Mouse (Mus musculus) urinary bladder, postnatal 14 days (tissue): ENCODE data around the gene Sgsm3.

Experiments
- DNase-seq: peaks from one replicate; pipeline ENCODE4 v3.0.0; 2021; ENCODE audit warnings: low spot score

Sgsm3 gene

DNA sequence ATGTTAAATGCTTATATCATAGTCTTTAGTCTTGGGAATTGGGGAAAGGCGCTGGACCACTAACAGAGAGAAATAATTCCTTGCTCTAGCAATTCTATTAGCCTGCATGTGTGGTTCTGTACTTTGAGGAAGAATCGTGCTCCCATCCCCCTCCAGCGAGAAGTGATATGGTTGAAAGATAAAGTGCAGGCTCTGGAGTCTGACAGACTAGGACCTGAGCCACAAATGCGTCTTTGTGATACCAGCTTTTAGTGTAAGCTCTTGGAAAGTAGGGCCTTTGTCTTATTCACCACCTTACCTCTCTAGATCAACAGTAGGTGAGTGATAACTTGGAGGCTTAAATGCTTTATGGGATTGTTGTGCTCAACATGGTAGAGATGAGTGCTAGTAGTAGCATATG is 3.6 kb downstream of the Sgsm3 start:
- no peak for DNase-seq

DNA sequence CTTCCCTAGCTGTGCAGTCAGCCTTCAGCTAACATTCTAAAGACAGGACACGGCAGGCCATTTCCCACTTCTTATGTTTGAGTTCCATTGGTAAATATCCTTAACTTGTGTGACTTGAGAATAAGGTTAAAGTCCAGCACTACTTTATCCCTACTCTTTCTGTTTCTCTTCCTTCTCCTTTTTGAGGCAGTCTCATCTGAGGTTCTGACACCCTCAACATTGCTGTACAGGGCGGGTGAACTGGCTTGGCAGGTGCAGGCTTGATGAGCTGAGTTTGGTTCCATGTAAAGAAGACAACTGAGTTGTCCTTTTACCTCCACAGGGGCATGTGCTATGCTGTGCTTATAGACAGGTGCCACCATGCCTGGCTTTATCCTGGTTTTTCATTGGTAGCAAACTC is 5.7 kb downstream of the Sgsm3 start:
- no peak for DNase-seq

DNA sequence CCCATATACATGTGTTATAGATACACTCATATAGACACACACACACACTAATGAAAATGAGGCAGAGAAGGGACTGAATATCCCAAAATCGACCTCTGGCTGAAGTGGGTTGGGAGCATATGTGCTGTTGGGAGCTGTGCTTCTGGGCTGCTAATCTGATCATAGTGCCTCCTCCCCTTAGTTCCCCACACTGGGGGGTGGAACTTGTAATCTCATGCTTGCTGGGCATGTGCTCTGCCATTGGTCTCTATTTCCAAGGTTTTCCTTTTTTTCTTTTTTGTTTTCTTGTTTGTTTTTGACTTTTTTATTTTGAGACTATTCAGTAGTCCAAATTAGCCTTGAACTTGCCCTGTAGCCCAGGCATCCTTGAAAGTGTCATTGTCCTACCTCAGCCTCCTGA is 10.8 kb downstream of the Sgsm3 start:
- no peak for DNase-seq

DNA sequence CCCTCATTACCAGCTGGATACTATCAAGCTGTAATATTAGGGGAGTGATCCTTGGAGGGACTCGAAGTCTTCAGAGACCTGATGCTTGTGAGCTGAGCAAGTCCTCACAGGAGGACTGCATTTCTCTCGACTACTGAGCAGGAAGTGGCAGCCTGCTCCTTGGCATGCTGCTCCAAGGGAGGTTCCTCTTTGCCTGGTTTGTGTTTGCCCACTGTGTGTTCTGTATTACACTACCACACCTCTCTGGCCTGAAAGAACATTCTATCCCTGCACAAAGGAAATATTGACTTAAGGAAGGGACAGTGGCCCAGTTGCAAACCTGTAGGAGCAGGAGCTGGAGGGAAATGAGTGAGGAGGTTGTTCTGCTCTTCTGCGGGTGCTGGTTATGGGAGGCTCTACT is 12.1 kb downstream of the Sgsm3 start:
- DNase-seq = peak; percentile 69

DNA sequence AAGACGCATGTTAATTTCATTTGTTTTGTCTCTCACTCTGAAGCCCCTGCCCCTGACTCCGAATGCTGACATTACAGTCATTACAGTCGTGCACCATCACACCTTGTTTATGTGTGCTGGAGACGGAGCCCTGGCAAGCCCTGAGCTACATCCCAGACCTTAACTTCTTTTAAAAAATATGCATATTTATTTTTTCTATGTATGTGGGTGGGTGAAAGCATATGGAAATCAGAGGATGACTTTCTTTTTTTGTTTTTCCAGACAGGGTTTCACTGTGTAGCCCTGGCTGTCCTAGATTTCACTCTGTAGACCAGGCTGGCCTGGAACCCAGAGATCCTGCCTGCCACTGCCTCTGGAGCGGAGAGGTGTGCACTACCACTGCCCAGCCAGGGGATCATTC is 17.4 kb downstream of the Sgsm3 start:
- no peak for DNase-seq

- no peak for DNase-seq
These were observed 18.7 kb downstream of the Sgsm3 start for GRCm38 (mm10) chr15:80996090-80996835.

- no peak for DNase-seq
These were observed 19.5 kb downstream of the Sgsm3 start for GRCm38 (mm10) chr15:80997077-80997476.

DNA sequence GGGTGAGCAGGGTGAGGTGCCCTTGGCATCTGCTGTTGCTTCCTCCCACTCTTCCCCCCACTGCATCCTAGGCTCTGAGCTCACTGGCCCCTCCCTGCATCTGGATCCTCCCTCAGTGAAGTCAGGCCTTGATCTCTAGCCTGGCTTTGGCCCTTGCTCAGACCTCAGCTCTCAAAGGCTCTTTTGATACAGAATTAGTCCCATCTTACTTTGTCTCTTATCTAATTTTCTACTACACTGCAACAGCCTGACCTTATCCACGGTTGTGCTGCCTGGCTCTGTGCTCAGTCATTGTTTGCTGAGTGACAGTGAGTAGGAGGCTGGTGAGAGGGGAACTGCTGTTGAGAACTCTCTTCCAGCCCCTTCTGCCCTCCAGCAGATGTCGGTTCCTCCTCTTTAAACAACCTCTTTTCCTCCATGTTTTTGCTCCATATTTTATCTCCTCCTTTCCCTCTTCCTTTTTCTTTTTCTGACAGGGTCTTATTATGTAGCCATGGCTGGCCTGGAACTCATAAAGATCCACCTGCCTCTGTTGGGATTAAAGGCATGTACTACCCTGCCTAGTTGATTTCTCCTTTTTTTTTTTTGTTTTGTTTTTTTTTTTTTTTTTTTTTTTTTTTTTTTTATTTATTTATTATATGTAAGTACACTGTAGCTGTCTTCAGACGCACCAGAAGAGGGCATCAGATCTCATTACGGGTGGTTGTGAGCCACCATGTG is 23.0 kb downstream of the Sgsm3 start:
- DNase-seq = no peak

GRCm38 (mm10) chr15:81006127-81006735 is 28.7 kb downstream of the Sgsm3 start:
- DNase-seq = no peak

DNA sequence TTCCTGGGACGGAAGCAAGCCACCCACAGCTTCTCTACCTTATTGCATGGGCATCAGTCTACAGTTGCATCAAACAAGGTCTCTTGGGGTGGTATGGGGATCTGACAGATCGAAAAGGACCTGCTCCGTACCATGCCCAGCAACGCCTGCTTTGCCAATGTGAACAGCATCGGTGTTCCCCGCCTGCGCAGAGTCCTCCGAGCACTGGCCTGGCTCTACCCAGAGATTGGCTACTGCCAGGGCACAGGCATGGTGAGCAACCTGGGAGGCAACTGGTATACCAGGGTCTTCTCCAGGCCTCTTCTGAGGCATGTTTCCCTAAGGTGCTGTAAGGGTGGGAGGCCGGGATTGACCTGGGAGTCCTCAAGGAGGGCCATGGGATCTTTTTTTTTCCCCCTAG is 29.8 kb downstream of the Sgsm3 start:
- DNase-seq = no peak

GRCm38 (mm10) chr15:81007905-81008304 is 30.3 kb downstream of the Sgsm3 start:
- DNase-seq = no peak

GRCm38 (mm10) chr15:81008689-81009123 is 31.1 kb downstream of the Sgsm3 start:
- DNase-seq = no peak

DNA sequence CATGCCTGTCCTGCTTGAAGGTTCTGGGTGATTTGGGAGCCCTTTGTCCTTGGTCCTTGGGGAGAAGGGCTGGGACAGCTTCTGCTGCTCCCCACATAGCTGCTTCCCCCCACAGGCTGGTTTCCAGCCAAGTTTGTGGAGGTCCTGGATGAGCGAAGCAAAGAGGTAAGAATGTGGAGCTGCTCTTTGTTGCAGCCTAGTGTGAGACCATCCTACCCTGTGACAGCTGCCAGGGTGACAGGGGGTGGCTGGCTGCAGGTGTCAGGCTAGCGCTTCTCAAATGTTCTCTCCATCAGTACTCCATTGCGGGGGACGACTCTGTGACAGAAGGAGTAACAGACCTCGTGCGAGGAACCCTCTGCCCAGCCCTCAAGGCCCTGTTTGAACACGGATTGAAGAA is 32.5 kb downstream of the Sgsm3 start:
- DNase-seq = no peak

- DNase-seq = no peak
These were observed 34.0 kb downstream of the Sgsm3 start for GRCm38 (mm10) chr15:81011523-81011922.

- no peak for DNase-seq
These were observed 34.8 kb downstream of the Sgsm3 start for GRCm38 (mm10) chr15:81012359-81012758.

DNA sequence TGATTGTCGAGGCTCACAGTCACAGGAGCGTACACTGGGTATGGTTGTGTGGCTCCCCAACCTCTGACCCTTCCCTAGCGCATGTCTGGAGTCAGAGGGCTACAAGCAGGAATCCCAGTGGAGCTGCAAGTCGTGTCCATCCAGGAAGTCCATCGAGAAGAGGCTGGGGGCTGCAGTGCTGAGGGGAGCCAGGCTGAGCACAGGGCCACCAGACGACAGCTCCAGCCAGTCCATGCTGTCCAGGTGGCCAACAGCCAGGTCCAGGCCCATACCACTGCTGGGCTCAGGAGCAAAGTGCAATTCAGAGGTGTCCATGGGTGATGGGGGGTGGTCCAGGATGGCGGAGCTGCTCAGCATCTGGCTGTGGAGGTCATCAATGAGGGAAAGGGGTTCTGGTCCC is 35.6 kb downstream of the Sgsm3 start:
- no peak for DNase-seq

GRCm38 (mm10) chr15:81015068-81015744 is 37.6 kb downstream of the Sgsm3 start:
- peak; percentile 72 for DNase-seq

DNA sequence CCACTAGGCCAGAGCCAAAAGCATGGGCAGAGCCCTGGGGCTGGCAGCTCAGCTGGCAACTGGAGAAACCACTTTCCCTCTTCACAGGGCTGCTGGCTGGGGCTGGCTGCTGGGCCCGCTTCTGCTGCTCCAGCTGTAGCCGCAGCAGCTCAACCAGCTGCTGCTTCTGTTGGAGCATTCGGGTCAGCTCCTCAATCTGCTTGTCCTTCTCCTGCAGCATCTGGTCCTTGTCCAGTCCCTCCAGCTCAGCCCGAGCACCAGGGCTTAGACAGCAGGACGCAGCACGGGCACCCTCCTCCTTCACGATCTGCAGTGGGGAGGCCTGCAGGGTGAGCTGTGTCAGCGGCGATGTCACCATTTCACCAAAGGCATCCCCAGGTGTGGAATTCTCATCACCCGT is 38.9 kb downstream of the Sgsm3 start:
- no peak for DNase-seq

- DNase-seq = no peak
These were observed 39.7 kb downstream of the Sgsm3 start for GRCm38 (mm10) chr15:81017308-81017707.

DNA sequence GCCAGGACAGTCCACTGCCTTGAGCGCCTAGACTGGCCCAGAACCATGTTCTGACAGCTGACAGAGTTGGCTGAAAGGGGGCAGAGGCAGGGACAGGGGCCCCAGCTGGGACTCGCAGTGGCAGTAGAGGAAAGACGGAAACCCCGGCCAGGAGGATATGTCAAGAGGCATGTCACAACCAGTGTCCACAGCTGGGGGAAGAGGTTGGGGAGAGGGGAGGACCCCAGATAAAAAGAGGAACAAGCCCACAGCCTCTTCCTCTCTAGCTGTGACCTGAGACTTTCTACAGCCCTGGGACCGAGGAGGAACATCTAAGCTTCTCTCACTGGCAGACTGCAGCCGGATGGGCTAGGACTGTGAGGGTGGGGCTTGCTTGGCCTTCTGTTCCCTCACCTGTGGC is 43.8 kb downstream of the Sgsm3 start:
- DNase-seq = no peak

GRCm38 (mm10) chr15:81022437-81022836 is 44.9 kb downstream of the Sgsm3 start:
- no peak for DNase-seq

DNA sequence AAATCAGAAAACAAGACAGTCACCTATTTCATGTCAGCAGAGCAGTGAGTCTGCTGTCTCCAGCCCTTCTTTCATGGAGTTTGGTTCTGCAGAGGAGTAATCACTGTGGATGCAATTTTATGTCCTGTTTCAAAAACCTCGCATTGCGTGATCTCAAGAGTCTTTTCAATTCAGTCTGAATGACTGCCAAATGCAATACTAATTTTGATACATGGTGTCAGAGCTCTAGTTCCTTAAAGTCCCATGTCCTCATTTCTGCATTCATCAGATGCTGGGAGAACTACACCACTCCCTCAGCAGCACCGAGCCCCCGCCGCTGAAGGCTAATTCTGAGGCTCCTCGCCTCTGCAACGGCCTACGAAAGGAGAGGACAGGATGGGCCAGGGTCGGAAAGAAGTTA is 46.3 kb downstream of the Sgsm3 start:
- DNase-seq = no peak

DNA sequence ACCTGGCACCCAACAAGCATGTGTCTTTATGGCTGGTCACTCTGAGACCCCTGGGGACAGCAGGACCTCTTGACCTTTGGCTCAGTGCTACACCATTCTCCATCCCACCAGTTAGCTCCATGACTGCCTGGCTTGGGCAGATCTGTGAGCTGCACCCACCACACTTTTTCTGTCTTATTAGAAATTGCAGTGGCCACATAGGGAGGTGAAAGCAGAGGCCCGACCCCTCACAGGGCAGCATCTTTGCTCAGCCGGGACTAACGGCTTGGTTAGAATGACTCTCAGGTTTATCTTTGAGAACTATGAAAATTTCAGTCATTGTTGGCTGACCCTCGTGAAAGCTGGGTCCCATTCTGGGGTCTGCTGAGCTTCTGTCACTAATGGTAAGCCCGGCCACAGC is 49.3 kb downstream of the Sgsm3 start:
- no peak for DNase-seq
